Mouse (Mus musculus) layer of hippocampus, postnatal 36 days (tissue): ENCODE data around the gene Chid1. TPM values are rescaled to one million over a fixed set of nuclear protein-coding genes. Genes with fewer than 3 reads are reported as not detected.
A peak's percentile ranks its signal among the peaks of the same experiment; 100 is the strongest.
"Not testable (repeated sequence)": the region's sequence is repeated elsewhere in the genome, so short reads cannot be mapped to it uniquely, and the experiment has no call there.

Experiments used
- DNase-seq, 2 experiments: peaks; one replicate each; pipeline ENCODE4 v3.0.0; 2022
- total RNA-seq, 2 experiments: library from RNA; stranded (reverse); gene quantifications; 2 replicates each; pipeline ENCODE4 v1.2.3; 2021

The Chid1 gene
- total RNA-seq, 2 experiments from 2014 or later = 73.0 to 73.3 TPM

DNA sequence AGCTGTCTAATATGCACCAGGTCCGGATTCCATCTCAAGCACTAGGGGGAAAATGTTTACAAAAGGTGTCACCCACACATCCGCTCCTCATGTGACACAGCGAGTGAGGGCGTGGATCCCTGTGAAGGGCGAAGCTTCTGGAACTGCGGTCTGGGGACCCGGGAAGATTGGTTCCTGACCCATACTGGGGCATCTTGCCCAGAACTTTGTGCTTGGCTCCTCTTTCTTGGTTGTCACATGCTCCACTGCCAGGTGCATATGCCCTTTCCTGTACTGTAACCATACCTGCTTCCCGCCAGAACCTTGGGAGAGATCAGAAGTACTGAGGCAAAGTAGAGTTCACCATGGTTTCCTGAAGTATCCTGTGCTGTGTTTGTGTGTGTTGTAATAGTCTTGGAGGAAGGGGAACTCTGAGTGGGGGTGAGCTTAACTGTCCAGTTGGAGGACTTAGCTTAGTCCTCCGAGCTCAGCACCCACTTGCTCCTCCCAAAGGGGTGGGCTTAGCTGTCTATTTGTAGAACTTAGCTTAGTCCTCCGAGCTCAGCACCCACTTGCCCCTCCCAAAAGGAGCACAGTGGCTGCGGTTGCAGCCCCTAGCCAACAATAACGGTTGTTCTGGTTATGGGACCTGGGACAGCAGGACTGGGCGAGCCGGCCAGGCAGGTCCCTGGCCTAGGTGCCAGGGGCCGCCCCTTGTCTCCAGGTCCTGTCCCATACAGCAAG, 79.1 kb downstream of the Chid1 start, which contains the start of gene Cracr2b:
Cracr2b (plus strand) TSS at position 704 of the 723 bp plus-strand sequence.
- no peak for DNase-seq

DNA sequence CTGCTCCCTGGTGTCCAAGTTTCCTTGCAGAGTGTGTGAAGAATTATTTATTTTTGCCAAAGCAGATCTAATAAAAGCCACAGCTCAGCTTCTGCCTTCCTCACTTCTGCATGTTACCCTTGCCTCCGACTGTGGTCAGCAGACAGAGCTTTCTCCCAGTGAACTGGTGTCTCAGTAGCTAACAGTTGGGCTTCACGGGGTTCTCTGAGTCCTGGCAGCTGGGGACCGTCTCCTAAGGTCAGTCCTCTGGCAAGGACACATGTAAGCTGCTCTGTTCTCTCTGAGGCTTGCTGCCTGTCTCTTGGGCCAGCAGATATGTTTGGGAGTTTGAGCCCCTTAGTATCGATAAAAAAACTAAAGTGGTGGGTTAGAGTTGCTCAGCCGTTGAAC, 79.7 kb downstream of the Chid1 start:
- DNase-seq = no peak

DNA sequence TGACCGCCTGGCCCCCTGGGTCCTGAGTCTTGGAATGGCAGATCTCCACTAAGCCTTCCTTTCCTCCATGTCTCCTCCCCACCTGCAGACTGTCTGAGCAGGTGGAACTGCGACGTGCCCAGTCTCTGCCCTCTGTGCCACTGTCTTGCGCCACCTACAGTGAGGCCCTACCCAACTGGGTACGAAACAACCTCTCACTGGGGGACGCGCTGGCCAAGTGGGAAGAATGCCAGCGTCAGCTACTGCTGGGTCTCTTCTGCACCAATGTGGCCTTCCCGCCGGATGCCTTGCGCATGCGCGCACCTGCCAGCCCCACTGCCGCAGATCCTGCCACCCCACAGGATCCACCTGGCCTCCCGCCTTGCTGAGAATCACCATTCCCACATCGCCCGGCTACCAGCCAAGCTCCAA, 80.4 kb downstream of the Chid1 start:
- no peak for DNase-seq

DNA sequence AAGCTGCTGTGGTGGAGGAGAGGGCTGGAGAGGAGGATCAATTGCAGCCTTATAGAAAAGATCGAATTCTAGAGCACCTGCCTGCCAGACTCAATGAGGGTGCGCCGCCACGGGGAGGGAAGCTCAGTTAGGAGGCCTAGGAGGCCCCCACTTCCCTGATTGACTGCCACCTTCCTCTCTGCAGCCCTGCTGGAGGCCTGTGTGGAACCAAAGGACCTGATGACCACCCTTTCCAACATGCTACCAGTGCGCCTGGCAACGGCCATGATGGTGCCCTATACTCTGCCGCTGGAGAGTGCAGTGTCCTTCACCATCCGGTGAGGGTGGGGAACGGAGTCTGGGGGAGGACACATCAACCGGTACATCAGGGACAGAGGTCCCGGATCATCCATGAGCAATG, 81.0 kb downstream of the Chid1 start:
- no peak for DNase-seq

DNA sequence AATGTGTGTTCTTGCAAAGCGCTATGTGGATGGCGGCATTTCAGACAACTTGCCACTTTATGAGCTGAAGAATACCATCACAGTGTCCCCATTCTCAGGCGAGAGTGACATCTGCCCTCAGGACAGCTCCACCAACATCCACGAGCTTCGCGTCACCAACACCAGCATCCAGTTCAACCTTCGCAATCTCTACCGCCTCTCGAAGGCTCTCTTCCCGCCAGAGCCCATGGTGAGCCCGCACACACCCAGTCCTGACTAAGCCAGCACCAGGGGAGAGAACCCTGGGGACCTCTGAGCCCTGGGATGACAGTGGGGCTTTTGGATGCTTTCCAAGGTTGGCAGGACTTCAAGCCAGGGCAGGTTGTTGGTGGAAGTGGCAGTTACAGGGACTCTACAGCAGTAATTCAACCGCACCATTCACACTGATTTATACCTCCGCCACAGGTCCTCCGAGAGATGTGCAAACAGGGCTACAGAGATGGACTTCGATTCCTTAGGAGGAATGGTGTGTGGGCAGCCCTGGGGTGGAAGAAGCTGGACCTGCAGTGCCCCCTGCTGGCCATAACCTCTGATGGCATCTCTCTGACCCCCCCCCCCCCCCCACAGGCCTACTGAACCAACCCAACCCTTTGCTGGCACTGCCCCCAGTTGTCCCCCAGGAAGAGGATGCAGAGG, 81.5 kb downstream of the Chid1 start:
- DNase-seq = no peak

DNA sequence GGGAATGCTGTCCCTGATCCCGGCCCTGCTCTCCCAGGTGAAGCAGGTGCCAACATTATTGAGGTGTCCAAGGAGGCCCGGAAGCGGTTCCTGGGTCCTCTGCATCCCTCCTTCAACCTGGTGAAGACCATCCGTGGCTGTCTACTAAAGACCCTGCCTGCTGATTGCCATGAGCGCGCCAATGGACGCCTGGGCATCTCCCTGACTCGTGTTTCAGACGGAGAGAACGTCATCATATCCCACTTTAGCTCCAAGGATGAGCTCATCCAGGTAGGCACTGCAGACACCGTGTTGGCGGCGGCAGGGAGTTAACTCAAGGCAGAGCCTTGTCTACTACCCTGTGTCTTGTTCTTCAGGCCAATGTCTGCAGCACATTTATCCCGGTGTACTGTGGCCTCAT, 82.4 kb downstream of the Chid1 start:
- no peak for DNase-seq

DNA sequence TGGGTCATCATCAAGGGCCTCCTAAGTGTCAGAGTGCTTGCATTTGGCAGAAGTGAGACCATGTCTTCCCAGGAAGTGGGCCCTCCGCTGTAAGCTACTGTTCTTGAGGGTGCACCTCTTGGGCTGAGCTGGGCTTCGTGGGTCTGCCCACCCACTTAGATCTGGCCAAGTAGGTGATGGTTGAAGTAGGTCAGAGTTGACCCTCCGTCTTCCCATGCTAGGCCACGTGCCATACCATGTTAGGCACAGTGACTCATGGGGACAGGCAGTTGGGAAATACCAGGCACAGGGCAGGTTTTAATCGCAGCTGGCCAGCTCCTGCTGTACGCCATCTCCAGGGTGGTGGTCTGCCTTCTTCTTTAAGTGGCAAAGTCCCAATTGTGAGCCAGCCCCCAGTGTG, 82.9 kb downstream of the Chid1 start:
- DNase-seq = no peak

DNA sequence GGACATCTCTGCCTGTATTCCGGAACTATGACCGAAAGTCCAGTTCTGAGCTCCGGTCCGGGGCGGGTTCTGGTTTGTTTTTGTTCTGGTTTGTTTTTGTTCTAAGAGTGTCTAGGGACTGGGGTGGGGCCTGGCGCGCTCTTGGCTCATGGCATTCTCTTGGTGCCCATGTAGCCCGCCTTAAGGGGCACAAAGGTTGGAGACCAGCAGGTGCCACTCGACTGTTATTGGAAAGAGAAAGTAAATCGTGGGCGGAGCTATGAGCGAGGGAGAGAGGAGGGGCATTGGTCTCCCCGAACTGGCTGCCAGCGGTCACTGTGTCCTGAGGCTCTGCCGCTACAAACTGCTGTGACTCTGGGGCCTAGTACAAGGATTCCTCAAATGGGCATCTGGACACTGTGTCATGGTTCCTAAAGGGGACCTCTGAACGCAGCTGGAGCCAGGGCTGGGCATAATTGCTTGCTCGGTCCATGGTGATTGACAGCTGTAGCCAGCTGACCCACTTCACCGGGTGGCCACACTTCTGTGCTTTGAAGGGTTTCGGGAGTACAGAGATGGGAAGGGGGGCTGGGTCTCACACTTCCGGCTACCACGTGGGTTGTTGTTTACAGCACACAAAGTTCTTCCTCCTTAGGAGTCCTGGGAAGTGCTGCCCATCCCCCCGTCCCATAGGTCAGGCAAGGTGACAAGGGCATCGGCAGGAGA, 83.9 kb downstream of the Chid1 start:
- DNase-seq = no peak

DNA sequence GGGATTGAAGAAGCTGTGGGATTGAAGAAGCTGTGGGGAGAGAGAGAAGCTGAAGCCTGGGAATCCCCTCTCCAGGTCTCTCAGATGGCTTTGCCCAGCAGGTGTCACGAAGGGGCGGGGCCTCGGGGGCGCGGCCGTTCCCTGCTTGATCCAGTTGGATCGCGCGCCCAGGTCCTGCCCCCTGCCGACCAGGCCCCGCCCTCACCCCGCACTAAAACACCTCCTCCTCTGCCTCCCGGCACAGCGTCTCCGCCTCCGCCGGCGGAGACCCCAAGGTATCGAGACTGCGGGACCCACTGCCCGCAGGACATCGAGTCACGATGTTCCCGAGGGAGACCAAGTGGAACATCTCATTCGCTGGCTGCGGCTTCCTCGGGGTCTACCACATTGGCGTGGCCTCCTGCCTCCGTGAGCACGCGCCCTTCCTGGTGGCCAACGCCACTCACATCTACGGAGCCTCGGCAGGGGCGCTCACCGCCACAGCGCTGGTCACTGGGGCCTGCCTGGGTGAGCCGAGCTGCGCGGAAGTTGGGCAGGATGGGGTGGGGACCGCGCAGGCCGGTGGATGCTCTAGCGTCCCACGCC, 84.6 kb downstream of the Chid1 start, which contains the start of gene Pnpla2:
Pnpla2 (plus strand) TSS at position 232 of the 585 bp plus-strand sequence.
- DNase-seq = peak; percentile 86 to 89

DNA sequence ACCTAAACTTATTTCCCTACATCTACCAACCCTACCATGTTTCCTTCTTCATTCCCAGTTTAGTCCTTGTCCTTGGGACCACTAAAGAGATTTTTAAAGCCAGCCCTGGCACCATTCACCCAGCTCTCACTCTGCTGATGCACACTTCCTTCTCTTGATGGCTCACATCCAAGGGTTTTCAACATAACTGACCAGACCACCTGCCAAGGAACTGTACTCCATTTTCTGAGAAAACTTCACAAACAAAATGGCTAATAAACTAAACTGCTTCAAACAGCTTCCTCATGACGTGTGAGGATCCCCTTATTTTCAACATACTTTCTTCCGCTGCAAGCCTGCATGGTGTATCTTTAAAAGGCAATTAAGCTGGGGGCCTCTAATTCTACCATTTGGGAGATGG, 86.0 kb downstream of the Chid1 start:
- no peak for DNase-seq

DNA sequence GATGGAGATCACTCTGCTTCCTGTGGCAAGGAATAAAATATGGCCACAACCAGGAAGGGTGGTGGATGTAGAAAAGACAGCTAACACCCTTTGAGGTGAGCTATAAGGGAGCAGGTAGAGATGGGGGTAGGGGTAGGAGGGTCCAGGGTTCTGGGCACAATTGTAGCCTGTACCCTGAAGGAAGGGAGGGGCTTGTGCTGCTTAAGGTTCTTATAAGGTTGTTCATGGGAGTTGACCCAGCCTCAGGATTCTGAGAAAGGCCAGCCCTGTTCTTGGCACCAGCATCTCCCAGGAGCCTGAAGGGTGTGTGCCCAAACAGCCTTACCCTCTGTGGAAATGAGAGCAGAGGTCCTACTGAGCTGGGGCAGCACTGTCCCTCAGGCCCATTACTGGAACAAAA, 87.7 kb downstream of the Chid1 start:
- DNase-seq = no peak

DNA sequence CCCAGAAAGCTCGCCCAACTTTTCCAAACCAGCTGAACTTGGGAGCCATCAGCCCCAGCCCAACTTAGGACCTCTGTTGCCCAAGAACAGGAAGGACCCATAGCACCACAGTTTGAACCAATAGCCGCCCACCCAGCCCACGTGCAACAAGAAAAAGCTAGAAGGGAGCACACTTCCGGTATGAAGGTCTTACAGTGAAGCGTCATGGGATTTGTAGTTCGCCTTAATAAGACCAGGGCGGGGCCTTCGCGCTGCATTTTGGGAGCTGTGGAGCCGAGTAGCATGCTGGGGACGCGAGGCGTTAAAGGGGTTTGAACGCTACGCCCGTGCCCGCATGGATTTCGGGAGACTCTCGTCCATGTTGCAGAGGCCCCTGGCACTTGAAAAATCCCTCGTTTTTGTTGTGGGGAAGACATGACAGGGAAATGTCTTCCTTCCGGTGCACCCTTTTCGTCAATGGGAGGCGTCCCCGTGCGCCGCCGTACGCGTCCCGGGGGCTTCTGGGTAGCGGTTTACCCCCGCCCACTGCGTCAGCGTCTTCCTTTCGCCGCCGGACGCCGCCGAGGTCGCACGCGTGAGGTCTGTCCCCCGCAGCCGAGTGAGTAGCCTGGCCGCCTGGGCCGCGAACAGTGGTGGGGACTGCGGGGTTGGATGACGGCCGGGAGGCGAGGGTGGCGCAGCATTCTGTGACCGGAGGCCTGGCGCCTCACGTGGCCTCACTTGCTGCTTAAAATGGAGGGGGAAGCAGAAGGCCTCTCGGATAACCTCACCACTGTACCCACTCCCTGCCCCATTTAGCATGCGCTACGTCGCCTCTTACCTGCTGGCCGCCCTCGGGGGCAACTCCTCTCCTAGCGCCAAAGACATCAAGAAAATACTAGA, 92.3 kb downstream of the Chid1 start, which contains the start of gene Rplp2:
Rplp2 (plus strand) TSS at position 261 of the 882 bp plus-strand sequence.
- peak; percentile 96 to 97 for DNase-seq

DNA sequence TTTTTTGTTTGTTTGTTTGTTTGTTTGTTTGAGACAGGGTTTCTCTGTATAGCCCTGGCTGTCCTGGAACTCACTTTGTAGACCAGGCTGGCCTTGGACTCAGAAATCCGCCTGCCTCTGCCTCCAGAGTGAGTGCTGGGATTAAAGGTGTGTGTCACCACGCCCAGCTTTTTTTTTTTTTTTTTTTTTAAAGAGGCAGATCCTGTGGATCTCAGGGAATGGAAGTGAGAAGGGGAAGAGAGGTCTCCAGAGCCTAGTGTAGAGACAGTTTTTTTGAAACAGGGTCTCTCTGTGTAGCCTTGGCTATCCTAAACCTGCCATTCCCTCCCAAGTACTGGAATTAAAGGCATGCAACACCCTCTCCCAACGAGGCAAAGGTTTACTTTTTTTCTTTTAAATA, 93.3 kb downstream of the Chid1 start:
- DNase-seq = not testable (repeated sequence)

DNA sequence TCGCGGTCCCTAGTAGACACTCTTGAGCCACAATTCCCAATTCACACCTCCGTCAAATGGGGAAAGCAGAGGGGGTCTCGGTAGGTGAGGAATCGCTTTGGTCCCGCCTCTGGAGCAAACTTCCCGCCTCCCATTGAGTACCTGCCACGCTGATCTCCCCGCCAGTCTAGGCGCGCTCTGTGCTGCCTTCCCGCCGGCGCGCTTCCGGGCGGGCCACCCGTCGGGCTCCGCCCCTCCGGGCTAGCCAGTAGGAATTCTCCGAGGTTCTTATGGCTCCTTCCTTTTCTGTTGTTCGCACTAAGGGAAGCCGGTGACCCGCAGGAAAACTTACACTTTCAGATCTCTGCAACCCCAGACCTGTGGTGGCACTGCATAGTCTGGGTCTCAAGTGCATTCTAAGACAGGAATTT, 95.8 kb downstream of the Chid1 start, which contains the start of gene Pidd1:
Pidd1 (minus strand) TSS at position 198 of the 410 bp plus-strand sequence.
- no peak for DNase-seq

Other genes with a start within 250 kb of the Chid1 start
- under 1 TPM in 1 of 2 experiments, not detected in 1; 0.18 TPM for gene Drd4, start 247.9 kb downstream of the Chid1 start, total RNA-seq
- 10 to 100 TPM; 79.4 to 82.5 TPM for gene Deaf1, start 212.2 kb downstream of the Chid1 start, total RNA-seq
- 10 to 100 TPM; 32.4 to 34.3 TPM for gene Tmem80, start 212.1 kb downstream of the Chid1 start, total RNA-seq
- gene Eps8l2, start 201.0 kb downstream of the Chid1 start, total RNA-seq = 1 to 10 TPM; 4.6 to 5.8 TPM
- gene Taldo1, start 147.7 kb downstream of the Chid1 start, total RNA-seq = 100 to 1,000 TPM; 119 to 121 TPM
- 10 to 100 TPM; 42.2 to 48.4 TPM for gene Gatd1, start 125.7 kb downstream of the Chid1 start, total RNA-seq
- 100 to 1,000 TPM; 250 to 269 TPM for gene Cend1, start 110.4 kb downstream of the Chid1 start, total RNA-seq
- 100 to 1,000 TPM; 319 to 341 TPM for gene Slc25a22, start 102.0 kb downstream of the Chid1 start, total RNA-seq
- gene Pidd1, start 95.8 kb downstream of the Chid1 start, total RNA-seq = 1 to 10 TPM in 1 of 2 experiments, under 1 TPM in 1; 0.66 to 1.1 TPM
- 100 to 1,000 TPM; 556 TPM for gene Rplp2, start 92.5 kb downstream of the Chid1 start, total RNA-seq
- gene Pnpla2, start 84.7 kb downstream of the Chid1 start, total RNA-seq = 10 to 100 TPM; 17.7 to 27.0 TPM
- 1 to 10 TPM; 3.9 to 6.0 TPM for gene Cracr2b, start 78.8 kb downstream of the Chid1 start, total RNA-seq
- gene Cd151, start 72.5 kb downstream of the Chid1 start, total RNA-seq = 10 to 100 TPM; 21.4 to 21.5 TPM
- gene Polr2l, start 64.7 kb downstream of the Chid1 start, total RNA-seq = 10 to 100 TPM; 42.8 to 44.9 TPM
- 10 to 100 TPM; 13.1 to 13.7 TPM for gene Tspan4, start 64.6 kb downstream of the Chid1 start, total RNA-seq
- 100 to 1,000 TPM; 231 to 245 TPM for gene Ap2a2, start 22.3 kb upstream of the Chid1 start, total RNA-seq
- gene Muc6, start 115.5 kb upstream of the Chid1 start, total RNA-seq = not detected
- 1 to 10 TPM in 1 of 2 experiments, not detected in 1; 2.1 TPM for gene Muc2, start 150.5 kb upstream of the Chid1 start, total RNA-seq
- gene Muc5ac, start 249.1 kb upstream of the Chid1 start, total RNA-seq = not detected